Mouse (Mus musculus): Measurements from ENCODE around the gene Gm43191. TPM values are rescaled to one million over a fixed set of nuclear protein-coding genes. Genes with fewer than 3 reads are reported as not detected.
A peak's percentile ranks its signal among the peaks of the same experiment; 100 is the strongest.
"Not testable (repeated sequence)": the region's sequence is repeated elsewhere in the genome, so short reads cannot be mapped to it uniquely, and the experiment has no call there.

The Gm43191 gene
- total RNA-seq, 2 experiments from 2014 or later = not detected

GRCm38 (mm10) chr3:116661870-116662414 lies 19.1 kb downstream of the Gm43191 start:
- peak in 1 of 2 experiments; percentile 49 for DNase-seq

- DNase-seq = no peak
Measured at GRCm38 (mm10) chr3:116661288-116661869, 19.7 kb downstream of the Gm43191 start.

- DNase-seq = no peak
Measured at GRCm38 (mm10) chr3:116659856-116660430, 21.1 kb downstream of the Gm43191 start.

GRCm38 (mm10) chr3:116658928-116659565 lies 22.0 kb downstream of the Gm43191 start:
- no peak for DNase-seq

GRCm38 (mm10) chr3:116656184-116656965 lies 24.7 kb downstream of the Gm43191 start:
- DNase-seq = no peak

- not testable (repeated sequence) for DNase-seq
Measured at GRCm38 (mm10) chr3:116654051-116654450, 27.0 kb downstream of the Gm43191 start.

GRCm38 (mm10) chr3:116653278-116653945 lies 27.6 kb downstream of the Gm43191 start:
- no peak for DNase-seq

- DNase-seq = no peak
Measured at GRCm38 (mm10) chr3:116652033-116652446, 29.0 kb downstream of the Gm43191 start.

GRCm38 (mm10) chr3:116650698-116651097 lies 30.4 kb downstream of the Gm43191 start:
- DNase-seq = no peak

- no peak for DNase-seq
Measured at GRCm38 (mm10) chr3:116648805-116649204, 32.3 kb downstream of the Gm43191 start.

- no peak for DNase-seq
Measured at GRCm38 (mm10) chr3:116646387-116646786, 34.7 kb downstream of the Gm43191 start.

GRCm38 (mm10) chr3:116642373-116642772 lies 38.7 kb downstream of the Gm43191 start:
- DNase-seq = no peak

- DNase-seq = peak in 1 of 2 experiments; percentile 39
Measured at GRCm38 (mm10) chr3:116641811-116642371, 39.2 kb downstream of the Gm43191 start.

- DNase-seq = no peak
Measured at GRCm38 (mm10) chr3:116640024-116640423, 41.0 kb downstream of the Gm43191 start.

- no peak for DNase-seq
Measured at GRCm38 (mm10) chr3:116638572-116638971, 42.5 kb downstream of the Gm43191 start.

- DNase-seq = no peak
Measured at GRCm38 (mm10) chr3:116637693-116638476, 43.2 kb downstream of the Gm43191 start.

- no peak for DNase-seq
Measured at GRCm38 (mm10) chr3:116635799-116636198, 45.3 kb downstream of the Gm43191 start.

GRCm38 (mm10) chr3:116634853-116635252 lies 46.2 kb downstream of the Gm43191 start:
- no peak for DNase-seq

GRCm38 (mm10) chr3:116634091-116634490 lies 47.0 kb downstream of the Gm43191 start:
- no peak for DNase-seq

GRCm38 (mm10) chr3:116632971-116633370 lies 48.1 kb downstream of the Gm43191 start:
- DNase-seq = no peak

GRCm38 (mm10) chr3:116631459-116631858 lies 49.6 kb downstream of the Gm43191 start:
- no peak for DNase-seq
